Mouse (Mus musculus): Measurements from ENCODE around the gene Bex4.

GRCm38 (mm10) chrX:136143711-136144110 is 4.9 kb downstream of the Bex4 start:
- no peak for TF ChIP-seq CTCF (IDR thresholded peaks at IDR 0.05; ENCODE audit: insufficient read depth, low read length)
- no peak for TF ChIP-seq POLR2A (IDR thresholded peaks at IDR 0.05; ENCODE audit: borderline replicate concordance, extremely low read depth, low read depth, low read length)
